Mouse (Mus musculus) heart, embryonic 16.5 days (tissue): Measurements from ENCODE around the gene Srbd1. TPM values are rescaled to one million over a fixed set of nuclear protein-coding genes. Genes with fewer than 3 reads are reported as not detected.

Experiments used
- ATAC-seq: fragments of 200-750 bp; cut with Nextera tagmentation; replicated peaks from 2 replicates; pipeline ENCODE4 v1.8.0; 2017; ENCODE audit warnings: moderate number of reproducible peaks; ENCODE audit not compliant: insufficient read depth, low FRiP score; ENCODE audit errors: extremely low read depth
- H3K27ac ChIP-seq: fragments of 300-500 bp; sonication (generic); 2 replicates; pipeline ENCODE4 v1.5.1; 2014; ENCODE audit warnings: mild to moderate bottlenecking, low read length, control low read depth, moderate library complexity
- H3K27me3 ChIP-seq: fragments of 300-500 bp; sonication (generic); 2 replicates; pipeline ENCODE4 v1.6.1; 2014; ENCODE audit warnings: low read length, mixed read lengths; ENCODE audit not compliant: control insufficient read depth, insufficient read depth
- H3K36me3 ChIP-seq: fragments of 300-500 bp; sonication (generic); 2 replicates; pipeline ENCODE4 v1.6.1; 2014; ENCODE audit not compliant: control insufficient read depth, insufficient read depth
- H3K4me1 ChIP-seq: fragments of 300-500 bp; sonication (generic); 2 replicates; pipeline ENCODE4 v1.6.1; 2014; ENCODE audit warnings: low read length, mixed read lengths; ENCODE audit not compliant: control insufficient read depth, insufficient read depth
- H3K4me2 ChIP-seq: fragments of 300-500 bp; sonication (generic); 2 replicates; pipeline ENCODE4 v1.6.1; 2014; ENCODE audit warnings: low read depth, mild to moderate bottlenecking, control low read depth, low read length
- H3K4me3 ChIP-seq: fragments of 300-500 bp; sonication (generic); 2 replicates; pipeline ENCODE4 v1.5.1; 2014; ENCODE audit warnings: mild to moderate bottlenecking, control low read depth, low read length
- H3K9ac ChIP-seq: fragments of 300-500 bp; sonication (generic); 2 replicates; pipeline ENCODE4 v1.6.1; 2014; ENCODE audit warnings: low read length, control low read depth
- H3K9me3 ChIP-seq: fragments of 300-500 bp; sonication (generic); replicated peaks from 2 replicates; pipeline ENCODE4 v1.6.1; 2016; ENCODE audit warnings: low read length; ENCODE audit not compliant: control insufficient read depth
- WGBS: fragments of 180-500 bp; shearing (Covaris S2); extraction: QIAGEN DNeasy Blood & Tissue Kit; methylation state at CpG from one replicate; pipeline ENCODE4 v1.1.7; 2014; 5-methylcytosine and 5-hydroxymethylcytosine counted together
- polyA plus RNA-seq: library from polyadenylated mRNA; unstranded; fragments of >200 nt; fragmentation: Nextera tagmentation; extraction: Ambion mirVana; gene quantifications from 2 replicates; pipeline ENCODE4 v1.2.1, GENCODE M21; 2015

The Srbd1 gene
- polyA plus RNA-seq, 1 experiment from 2014 or later: 11.5 TPM

GRCm38 (mm10) chr17:85943551-85943981, 201.4 kb downstream of the Srbd1 start:
- Histone ChIP-seq H3K9ac (no peak overlapping the region), H3K9me3 (no peaks in the 10 kb centered on the region), H3K4me1 (peaks cover 3% of the 10 kb centered on the region; the same call in 1 of the 2 replicates), H3K4me3 (no peak overlapping the region), H3K36me3 (no peaks in the 10 kb centered on the region), H3K27ac (no peak overlapping the region), H3K27me3 (peaks cover 5% of the 10 kb centered on the region), H3K4me2 (no peak overlapping the region)
- WGBS: 61% methylated on average over 14 of the region's 14 CpGs
- ATAC-seq: no peak

GRCm38 (mm10) chr17:85943071-85943470, 201.9 kb downstream of the Srbd1 start:
- H3K9me3 ChIP-seq: no peaks in the 10 kb centered on the region
- WGBS: 87% methylated on average over 5 of the region's 5 CpGs
- no peak overlapping the region for H3K9ac ChIP-seq

GRCm38 (mm10) chr17:85942123-85942522, 202.9 kb downstream of the Srbd1 start:
- Histone ChIP-seq H3K36me3 (no peaks in the 10 kb centered on the region), H3K9me3 (no peaks in the 10 kb centered on the region), H3K27ac (no peak overlapping the region), H3K4me2 (no peak overlapping the region), H3K4me3 (no peak overlapping the region), H3K27me3 (peaks cover 5% of the 10 kb centered on the region), H3K9ac (no peak overlapping the region), H3K4me1 (peaks cover 3% of the 10 kb centered on the region; the same call in 1 of the 2 replicates)
- WGBS: 94% methylated on average over 5 of the region's 5 CpGs
- no peak for ATAC-seq

More at GRCm38 (mm10) chr17:85943071-85943470, 201.9 kb downstream of the Srbd1 start:
- Histone ChIP-seq H3K27me3 (peaks cover 5% of the 10 kb centered on the region), H3K27ac (no peak overlapping the region), H3K4me3 (no peak overlapping the region), H3K4me2 (no peak overlapping the region), H3K4me1 (peaks cover 3% of the 10 kb centered on the region; the same call in 1 of the 2 replicates), H3K36me3 (no peaks in the 10 kb centered on the region)
- ATAC-seq: no peak

- no peak for ATAC-seq
- 70% methylated on average over 8 of the region's 8 CpGs for WGBS
- Histone ChIP-seq H3K27me3 (peaks cover 5% of the 10 kb centered on the region; the same call in 1 of the 2 replicates), H3K4me3 (no peak overlapping the region), H3K36me3 (no peaks in the 10 kb centered on the region), H3K9me3 (peaks cover 3% of the 10 kb centered on the region), H3K4me2 (no peak overlapping the region), H3K27ac (no peak overlapping the region), H3K9ac (no peak overlapping the region), H3K4me1 (peaks cover 3% of the 10 kb centered on the region; the same call in 1 of the 2 replicates)
Measured at GRCm38 (mm10) chr17:85941141-85941738, 203.7 kb downstream of the Srbd1 start.

- no peaks in the 10 kb centered on the region for H3K4me1 ChIP-seq
Measured at GRCm38 (mm10) chr17:85937131-85937530, 207.8 kb downstream of the Srbd1 start.

GRCm38 (mm10) chr17:85935268-85935667, 209.7 kb downstream of the Srbd1 start:
- no peak for ATAC-seq
- Histone ChIP-seq H3K27me3 (peaks cover 5% of the 10 kb centered on the region; the same call in 1 of the 2 replicates), H3K4me1 (no peaks in the 10 kb centered on the region), H3K27ac (no peak overlapping the region), H3K9ac (no peak overlapping the region), H3K9me3 (peaks cover 3% of the 10 kb centered on the region), H3K36me3 (no peaks in the 10 kb centered on the region), H3K4me3 (no peak overlapping the region), H3K4me2 (no peak overlapping the region)
- 83% methylated on average over 10 of the region's 10 CpGs for WGBS

More at GRCm38 (mm10) chr17:85937131-85937530, 207.8 kb downstream of the Srbd1 start:
- WGBS: 86% methylated on average over 4 of the region's 4 CpGs
- Histone ChIP-seq H3K4me3 (no peak overlapping the region), H3K27ac (no peak overlapping the region), H3K9me3 (peaks cover 3% of the 10 kb centered on the region), H3K27me3 (peaks cover 5% of the 10 kb centered on the region; the same call in 1 of the 2 replicates), H3K4me2 (no peak overlapping the region), H3K36me3 (no peaks in the 10 kb centered on the region), H3K9ac (no peak overlapping the region)
- ATAC-seq: no peak

Other genes with a start within 250 kb of the Srbd1 start
- gene Prkce, start 22.6 kb upstream of the Srbd1 start, polyA plus RNA-seq: 6.0 and 8.2 TPM in 2 replicates